In genomic region chr5:118253551-118253950, GRCm38 (mm10) we compare ENCODE assay signal across 16 mouse cellular contexts. TPM values are rescaled to one million over a fixed set of nuclear protein-coding genes. Genes with fewer than 3 reads are reported as not detected.
"Had no signal": no experiment of that assay in that cellular context is flagged by ENCODE, and none has a peak within 500 bp of the region (broad histone marks: within the 10 kb centered on the region; RNA-seq: fewer than 3 reads in every experiment).

No protein-coding gene starts in this region.

- H3K27me3 ChIP-seq: liver, embryonic 13.5 days; stomach, embryonic 15.5 days had no signal

- H3K9me3 ChIP-seq: liver, embryonic 13.5 days; stomach, embryonic 15.5 days had no signal

- H3K9ac ChIP-seq: liver, embryonic 13.5 days; stomach, embryonic 15.5 days had no signal

- H3K4me3 ChIP-seq: left cerebral cortex, adult 2 months; liver, embryonic 13.5 days; stomach, embryonic 15.5 days had no signal

- DNase-seq: kidney, adult 9 months; kidney, postnatal 14 days; kidney, postnatal 4 days; layer of hippocampus, adult 9-11 months; liver, embryonic 13.5 days; lung, adult 2 months; midbrain, embryonic 14.5 days; right cerebral cortex, adult 18-20 months; right cerebral cortex, postnatal 14 days; right cerebral cortex, postnatal 4 days; thymus, postnatal 25 days had no signal

- H3K4me1 ChIP-seq: stomach, embryonic 15.5 days had no signal

- H3K4me2 ChIP-seq: liver, embryonic 13.5 days; midbrain, embryonic 11.5 days; stomach, embryonic 15.5 days had no signal

- H3K27ac ChIP-seq: left cerebral cortex, adult 2 months; liver, embryonic 13.5 days; macrophage; stomach, embryonic 15.5 days had no signal

RNA-seq across cellular contexts. Expression of gene Rnft2, which starts 8.6 kb away (rescaled TPM):
- total RNA-seq: megakaryocyte-erythroid progenitor cell, adult 5-6 weeks had no signal
